Mouse (Mus musculus): ENCODE data around the gene Gdf2. TPM values are rescaled to one million over a fixed set of nuclear protein-coding genes. Genes with fewer than 3 reads are reported as not detected.

Gene Gdf2
- polyA plus RNA-seq, 1 experiment from 2014 or later = not detected

DNA sequence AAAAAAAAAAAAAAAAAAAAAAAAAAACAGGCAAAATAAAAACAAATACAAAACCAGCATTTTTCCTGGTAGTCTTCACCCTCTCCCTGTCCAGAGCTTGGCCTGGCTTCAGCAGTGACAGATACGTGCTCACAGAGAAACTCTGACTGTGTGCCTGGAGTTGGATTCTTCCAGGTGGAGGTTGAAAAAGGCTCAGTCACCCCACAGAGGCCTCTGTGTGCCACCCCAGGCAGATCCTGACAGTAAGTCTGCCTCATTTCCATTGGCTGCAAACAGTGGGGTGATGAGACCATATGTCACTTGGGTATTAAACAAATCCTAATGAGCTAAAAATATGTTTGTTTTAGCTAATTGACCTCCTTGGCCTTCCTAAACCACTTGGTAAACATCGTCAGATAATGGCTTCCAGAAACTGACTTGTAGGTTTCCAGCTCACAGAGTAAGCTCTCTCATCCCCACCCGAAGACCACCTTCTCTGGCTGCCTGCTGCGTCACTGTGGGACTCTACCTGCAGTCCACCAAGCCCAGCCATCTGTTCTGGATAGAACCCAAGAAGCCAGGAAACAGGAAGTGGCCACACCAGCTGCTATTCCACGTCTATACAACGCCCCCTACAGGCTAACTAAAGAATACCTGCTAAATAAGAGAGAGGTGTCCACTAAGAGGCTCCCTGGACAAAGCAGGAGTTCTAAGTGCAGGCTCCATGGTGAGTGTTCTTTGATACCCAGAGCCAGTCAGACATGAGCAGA is 11.6 kb downstream of the Gdf2 start:
- Histone ChIP-seq H3K9me3 (ENCODE audit: control insufficient read depth) (no peaks in the 10 kb centered on the region), H3K9ac (ENCODE audit: low read depth, low read length) (no peak overlapping the region), H3K4me1 (replicated peaks; ENCODE audit: control insufficient read depth, insufficient read depth, low read length) (no peaks in the 10 kb centered on the region), H3K4me3 (ENCODE audit: low read depth, low read length) (no peak overlapping the region), H3K27me3 (replicated peaks; ENCODE audit: control insufficient read depth, insufficient read depth, low read length) (no peaks in the 10 kb centered on the region), H3K36me3 (ENCODE audit: control insufficient read depth, insufficient read depth) (no peaks in the 10 kb centered on the region), H3K4me2 (replicated peaks; ENCODE audit: low read depth) (no peak overlapping the region), H3K27ac (ENCODE audit: low read depth, low read length) (no peak overlapping the region)
- 42% methylated on average over 6 of the region's 6 CpGs for WGBS
- no peak for ATAC-seq
- TF ChIP-seq CTCF (IDR thresholded peaks at IDR 0.05; ENCODE audit: low read depth) = peak; percentile 36

GRCm38 (mm10) chr14:33953761-33954160 is 12.9 kb downstream of the Gdf2 start, which contains the start of gene Rbp3:
TSS of gene Rbp3 (plus strand) at chr14:33954003.
- H3K27me3 ChIP-seq (replicated peaks; ENCODE audit: control insufficient read depth, insufficient read depth, low read length) = no peaks in the 10 kb centered on the region
- no peaks in the 10 kb centered on the region for H3K4me1 ChIP-seq (replicated peaks; ENCODE audit: control insufficient read depth, insufficient read depth, low read length)
- no peak within 1 kb of the TSS for H3K4me2 ChIP-seq (replicated peaks; ENCODE audit: low read depth)
- H3K27ac ChIP-seq (ENCODE audit: low read depth, low read length) = no peak within 1 kb of the TSS
- ATAC-seq = no peak
- WGBS = 81% methylated on average over 5 of the region's 5 CpGs
- H3K9ac ChIP-seq (ENCODE audit: low read depth, low read length) = no peak within 1 kb of the TSS
- H3K36me3 ChIP-seq (ENCODE audit: control insufficient read depth, insufficient read depth) = no peaks in the 10 kb centered on the region
- no peak for TF ChIP-seq CTCF (IDR thresholded peaks at IDR 0.05; ENCODE audit: low read depth)
- H3K9me3 ChIP-seq (ENCODE audit: control insufficient read depth) = no peaks in the 10 kb centered on the region
- no peak within 1 kb of the TSS for H3K4me3 ChIP-seq (ENCODE audit: low read depth, low read length)

DNA sequence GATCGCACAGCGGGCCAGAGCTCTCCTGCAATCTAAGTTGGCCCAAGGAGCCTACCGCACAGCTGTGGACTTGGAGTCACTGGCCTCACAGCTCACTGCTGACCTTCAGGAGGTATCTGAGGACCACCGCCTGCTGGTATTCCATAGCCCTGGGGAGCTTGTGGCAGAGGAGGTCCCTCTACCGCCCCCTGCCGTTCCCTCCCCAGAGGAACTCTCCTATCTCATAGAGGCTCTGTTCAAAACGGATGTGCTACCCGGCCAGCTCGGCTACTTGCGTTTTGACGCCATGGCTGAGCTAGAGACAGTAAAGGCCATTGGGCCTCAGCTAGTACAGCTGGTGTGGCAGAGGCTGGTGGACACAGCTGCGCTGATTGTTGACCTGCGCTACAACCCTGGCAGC is 15.2 kb downstream of the Gdf2 start:
- Histone ChIP-seq H3K4me3 (ENCODE audit: low read depth, low read length) (no peak overlapping the region), H3K4me2 (replicated peaks; ENCODE audit: low read depth) (no peak overlapping the region), H3K4me1 (replicated peaks; ENCODE audit: control insufficient read depth, insufficient read depth, low read length) (no peaks in the 10 kb centered on the region), H3K27ac (ENCODE audit: low read depth, low read length) (no peak overlapping the region), H3K36me3 (ENCODE audit: control insufficient read depth, insufficient read depth) (no peaks in the 10 kb centered on the region), H3K9ac (ENCODE audit: low read depth, low read length) (no peak overlapping the region), H3K9me3 (ENCODE audit: control insufficient read depth) (no peaks in the 10 kb centered on the region), H3K27me3 (replicated peaks; ENCODE audit: control insufficient read depth, insufficient read depth, low read length) (no peaks in the 10 kb centered on the region)
- ATAC-seq = no peak
- WGBS = 72% methylated on average over 13 of the region's 13 CpGs
- peak; percentile 28 for TF ChIP-seq CTCF (IDR thresholded peaks at IDR 0.05; ENCODE audit: low read depth)

- no peak for ATAC-seq
- H3K9ac ChIP-seq (ENCODE audit: low read depth, low read length) = no peak overlapping the region
- no peaks in the 10 kb centered on the region for H3K9me3 ChIP-seq (ENCODE audit: control insufficient read depth)
- TF ChIP-seq CTCF (IDR thresholded peaks at IDR 0.05; ENCODE audit: low read depth) = no peak
- 86% methylated on average over 4 of the region's 4 CpGs for WGBS
- H3K36me3 ChIP-seq (ENCODE audit: control insufficient read depth, insufficient read depth) = no peaks in the 10 kb centered on the region
- H3K4me1 ChIP-seq (replicated peaks; ENCODE audit: control insufficient read depth, insufficient read depth, low read length) = no peaks in the 10 kb centered on the region
- no peaks in the 10 kb centered on the region for H3K27me3 ChIP-seq (replicated peaks; ENCODE audit: control insufficient read depth, insufficient read depth, low read length)
- no peak overlapping the region for H3K4me2 ChIP-seq (replicated peaks; ENCODE audit: low read depth)
- H3K4me3 ChIP-seq (ENCODE audit: low read depth, low read length) = no peak overlapping the region
- H3K27ac ChIP-seq (ENCODE audit: low read depth, low read length) = no peak overlapping the region
Measured at GRCm38 (mm10) chr14:33958186-33958585, 17.3 kb downstream of the Gdf2 start.

GRCm38 (mm10) chr14:33958841-33959240 is 18.0 kb downstream of the Gdf2 start:
- ATAC-seq = no peak
- Histone ChIP-seq H3K27me3 (replicated peaks; ENCODE audit: control insufficient read depth, insufficient read depth, low read length) (no peaks in the 10 kb centered on the region), H3K4me1 (replicated peaks; ENCODE audit: control insufficient read depth, insufficient read depth, low read length) (no peaks in the 10 kb centered on the region), H3K36me3 (ENCODE audit: control insufficient read depth, insufficient read depth) (no peaks in the 10 kb centered on the region), H3K27ac (ENCODE audit: low read depth, low read length) (no peak overlapping the region), H3K4me3 (ENCODE audit: low read depth, low read length) (no peak overlapping the region), H3K4me2 (replicated peaks; ENCODE audit: low read depth) (no peak overlapping the region), H3K9me3 (ENCODE audit: control insufficient read depth) (no peaks in the 10 kb centered on the region), H3K9ac (ENCODE audit: low read depth, low read length) (no peak overlapping the region)
- whole genome bisulfite sequencing = 46% methylated on average over 3 of the region's 3 CpGs
- TF ChIP-seq CTCF (IDR thresholded peaks at IDR 0.05; ENCODE audit: low read depth) = no peak

- Histone ChIP-seq H3K9ac (ENCODE audit: low read depth, low read length) (no peak overlapping the region), H3K4me3 (ENCODE audit: low read depth, low read length) (no peak overlapping the region), H3K4me1 (replicated peaks; ENCODE audit: control insufficient read depth, insufficient read depth, low read length) (no peaks in the 10 kb centered on the region), H3K27ac (ENCODE audit: low read depth, low read length) (no peak overlapping the region), H3K36me3 (ENCODE audit: control insufficient read depth, insufficient read depth) (no peaks in the 10 kb centered on the region), H3K27me3 (replicated peaks; ENCODE audit: control insufficient read depth, insufficient read depth, low read length) (no peaks in the 10 kb centered on the region), H3K4me2 (replicated peaks; ENCODE audit: low read depth) (no peak overlapping the region), H3K9me3 (ENCODE audit: control insufficient read depth) (no peaks in the 10 kb centered on the region)
- TF ChIP-seq CTCF (IDR thresholded peaks at IDR 0.05; ENCODE audit: low read depth) = peak; percentile 80
- WGBS = 14% methylated on average over 9 of the region's 9 CpGs
- ATAC-seq = no peak
Measured at GRCm38 (mm10) chr14:33959341-33959740, 18.5 kb downstream of the Gdf2 start.
